24 mouse cellular contexts compared by ENCODE assay signal in the genomic region with DNA sequence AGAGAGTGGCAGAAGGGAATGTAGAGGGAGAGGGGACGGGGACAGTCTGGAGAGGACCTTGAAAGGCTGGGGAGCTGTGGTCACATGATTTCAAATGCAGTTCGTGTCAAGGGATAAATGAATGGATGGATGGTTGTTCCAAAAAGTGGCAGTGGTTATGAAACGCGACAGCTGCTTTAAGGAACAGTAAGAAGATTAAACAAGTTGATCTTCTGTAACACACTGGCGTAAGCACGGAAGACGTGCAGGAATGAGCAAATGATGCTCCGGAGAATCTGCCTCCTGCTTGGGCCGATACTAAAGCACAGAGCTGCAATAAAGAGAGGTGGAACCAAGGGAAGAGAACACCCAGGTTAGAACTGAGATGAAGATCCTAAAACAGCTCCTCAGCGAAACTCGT.
DNase-seq lines count a peak whose midpoint lies in the region; ATAC-seq and TF ChIP-seq lines count a peak whose summit lies in the region.
"Had no signal": no experiment of that assay in that cellular context is flagged by ENCODE, and none has a peak within 500 bp of the region (broad histone marks: within the 10 kb centered on the region; RNA-seq: fewer than 3 reads in every experiment).

No protein-coding gene starts in this region.

- no peaks in the 10 kb centered on the region for H3K4me1 ChIP-seq in lung, embryonic 14.5 days (ENCODE audit: insufficient read depth)
- H3K4me1 ChIP-seq in lung, adult 2 months (ENCODE audit: control insufficient read depth, insufficient read depth, low read length), result no peaks in the 10 kb centered on the region
- no peaks in the 10 kb centered on the region for H3K4me1 ChIP-seq in lung, embryonic 16.5 days (replicated peaks; ENCODE audit: control insufficient read depth, insufficient read depth, low read length)
- H3K4me1 ChIP-seq: embryonic facial prominence, embryonic 10.5 days had no signal

- no peak for TF ChIP-seq POLR2A in lung, adult 2 months (IDR thresholded peaks at IDR 0.05; ENCODE audit: borderline replicate concordance, extremely low read depth, low read depth, low read length)

- no peak overlapping the region for H3K27ac ChIP-seq in lung, embryonic 14.5 days (ENCODE audit: low read depth)
- no peak overlapping the region for H3K27ac ChIP-seq in lung, embryonic 16.5 days (ENCODE audit: low read length)
- H3K27ac ChIP-seq: embryonic facial prominence, embryonic 10.5 days; embryonic facial prominence, embryonic 12.5 days; forebrain, embryonic 13.5 days; forebrain, embryonic 15.5 days had no signal

- 51% methylated on average over 11 of the region's 11 CpGs for WGBS in lung, embryonic 14.5 days
- WGBS in lung, adult 2 months, result 72% methylated on average over 11 of the region's 11 CpGs
- WGBS in lung, embryonic 16.5 days, result 55% methylated on average over 11 of the region's 11 CpGs

- DNase-seq in cerebellum, adult 9-11 months, result peak; percentile 5
- DNase-seq in cerebellum, postnatal 25 days, result no peak
- peak; percentile 57 for DNase-seq in lung, embryonic 14.5 days
- no peak for DNase-seq in lung, adult 2 months
- no peak for DNase-seq in lung, postnatal 10 days
- DNase-seq: adrenal gland, adult 8-10 months; adrenal gland, postnatal 14 days; adrenal gland, postnatal 36 days; B cell, adult 2 months; cerebellum, adult 11-12 months; cerebellum, adult 2 months; cerebellum, adult 9-10 months; cerebellum, postnatal 14 days; forebrain, postnatal 0 days had no signal

- H3K9ac ChIP-seq in lung, embryonic 14.5 days, result no peak overlapping the region
- H3K9ac ChIP-seq in lung, embryonic 16.5 days (ENCODE audit: low read length), result no peak overlapping the region
- H3K9ac ChIP-seq: embryonic facial prominence, embryonic 12.5 days; forebrain, embryonic 13.5 days; forebrain, embryonic 15.5 days; forebrain, postnatal 0 days had no signal

- no peak for TF ChIP-seq CTCF in lung, embryonic 14.5 days (IDR thresholded peaks at IDR 0.05; ENCODE audit: low read depth)
- TF ChIP-seq CTCF in lung, adult 2 months (IDR thresholded peaks at IDR 0.05; ENCODE audit: insufficient read depth, low read length), result no peak

- H3K36me3 ChIP-seq in lung, embryonic 14.5 days (ENCODE audit: insufficient read depth), result no peaks in the 10 kb centered on the region
- no peaks in the 10 kb centered on the region for H3K36me3 ChIP-seq in lung, embryonic 16.5 days (ENCODE audit: control insufficient read depth, insufficient read depth, low read length)
- H3K36me3 ChIP-seq: embryonic facial prominence, embryonic 10.5 days; embryonic facial prominence, embryonic 12.5 days; forebrain, embryonic 15.5 days; G1E had no signal

- H3K9me3 ChIP-seq in lung, embryonic 14.5 days (ENCODE audit: low read depth, low read length), result no peaks in the 10 kb centered on the region
- no peaks in the 10 kb centered on the region for H3K9me3 ChIP-seq in lung, embryonic 16.5 days (ENCODE audit: control insufficient read depth, low read length)
- H3K9me3 ChIP-seq: embryonic facial prominence, embryonic 10.5 days; embryonic facial prominence, embryonic 12.5 days; forebrain, embryonic 13.5 days; forebrain, embryonic 15.5 days; G1E had no signal

- no peak overlapping the region for H3K4me3 ChIP-seq in lung, embryonic 14.5 days (ENCODE audit: low read depth, low read length)
- no peak overlapping the region for H3K4me3 ChIP-seq in lung, adult 2 months (replicated peaks; ENCODE audit: extremely low read depth, low read depth, low read length)
- H3K4me3 ChIP-seq in lung, embryonic 16.5 days (ENCODE audit: low read length), result no peak overlapping the region
- H3K4me3 ChIP-seq: embryonic facial prominence, embryonic 10.5 days; embryonic facial prominence, embryonic 12.5 days; forebrain, embryonic 13.5 days; forebrain, embryonic 15.5 days had no signal

- no peak overlapping the region for H3K4me2 ChIP-seq in lung, embryonic 14.5 days
- no peak overlapping the region for H3K4me2 ChIP-seq in lung, embryonic 16.5 days (ENCODE audit: low read depth, low read length)
- H3K4me2 ChIP-seq: embryonic facial prominence, embryonic 12.5 days; forebrain, embryonic 13.5 days; forebrain, embryonic 15.5 days had no signal

- H3K27me3 ChIP-seq in lung, embryonic 14.5 days (ENCODE audit: insufficient read depth, low read length), result no peaks in the 10 kb centered on the region
- H3K27me3 ChIP-seq in lung, embryonic 16.5 days (ENCODE audit: control insufficient read depth, insufficient read depth, low read depth, low read length), result no peaks in the 10 kb centered on the region
- H3K27me3 ChIP-seq: CH12.LX; embryonic facial prominence, embryonic 12.5 days; forebrain, embryonic 13.5 days; forebrain, embryonic 15.5 days had no signal

- no peak for ATAC-seq in lung, embryonic 14.5 days (ENCODE audit: insufficient read depth)
- ATAC-seq in lung, embryonic 16.5 days (ENCODE audit: low read depth), result peak; percentile 79
- ATAC-seq: activated CD4-positive, CD25-positive, alpha-beta regulatory T cell, adult 4 months; CD4-positive, CD25-positive, alpha-beta regulatory T cell, adult 4 months; forebrain, embryonic 13.5 days; forebrain, embryonic 15.5 days; forebrain, postnatal 0 days; Patski had no signal

Comparison
In these comparisons a context has a peak if more than half of its experiments do, and no peak if none do; other contexts are left out.
1. DNase-seq: peak in cerebellum, adult 9-11 months (single experiment) and lung, embryonic 14.5 days (single experiment); none in cerebellum, postnatal 25 days (0 of 2), lung, adult 2 months (single experiment) and lung, postnatal 10 days (single experiment).